Mouse (Mus musculus) cortical plate, adult 2 months (tissue): Measurements from ENCODE around the gene Dis3l2. TPM values are rescaled to one million over a fixed set of nuclear protein-coding genes. Genes with fewer than 3 reads are reported as not detected.
A peak's percentile ranks its signal among the peaks of the same experiment; 100 is the strongest.

ENCODE experiments used
- H3K27ac ChIP-seq: fragments of 200-500 bp; 2 replicates; pipeline ENCODE4 v1.5.1; 2012; ENCODE audit warnings: low read length, control low read depth, inconsistent platforms; ENCODE audit not compliant: insufficient read depth
- H3K4me1 ChIP-seq: fragments of 200-500 bp; 2 replicates; pipeline ENCODE4 v1.6.1; 2011; ENCODE audit warnings: low read length; ENCODE audit not compliant: control insufficient read depth, insufficient read depth
- H3K4me3 ChIP-seq: fragments of 200-500 bp; 2 replicates; pipeline ENCODE4 v1.5.1; 2011; ENCODE audit warnings: mild to moderate bottlenecking, low read length, control low read depth; ENCODE audit not compliant: insufficient read depth
- CTCF ChIP-seq: fragments of 200-500 bp; IDR thresholded peaks from 2 replicates; pipeline ENCODE4 v1.5.1; 2011; ENCODE audit warnings: mild to moderate bottlenecking, control low read depth, low read length; ENCODE audit not compliant: insufficient read depth; ENCODE audit errors: extremely low read depth
- POLR2A ChIP-seq: fragments of 200-500 bp; IDR thresholded peaks from 2 replicates; pipeline ENCODE4 v1.6.1; 2011; ENCODE audit warnings: mild to moderate bottlenecking, low read length, control low read depth; ENCODE audit not compliant: insufficient read depth; ENCODE audit errors: extremely low read depth
- polyA plus RNA-seq: library from polyadenylated mRNA; depleted of rRNA; stranded (reverse); fragments of >200 nt; gene quantifications from 2 replicates; pipeline ENCODE4 v1.2.3, GENCODE M21; 2012

Dis3l2 gene
- polyA plus RNA-seq, 1 experiment: 22.7 TPM

- Histone ChIP-seq H3K4me3 (no peak overlapping the region), H3K27ac (no peak overlapping the region), H3K4me1 (no peaks in the 10 kb centered on the region)
- TF ChIP-seq POLR2A: no peak
- no peak for TF ChIP-seq CTCF
Measured at GRCm38 (mm10) chr1:87038477-87039070, 335.0 kb downstream of the Dis3l2 start.

GRCm38 (mm10) chr1:87041119-87041518, 337.5 kb downstream of the Dis3l2 start:
- TF ChIP-seq CTCF (peak; percentile 69), POLR2A (no peak)
- no peak overlapping the region for H3K4me3 ChIP-seq
- H3K27ac ChIP-seq: no peak overlapping the region
- H3K4me1 ChIP-seq: no peaks in the 10 kb centered on the region

GRCm38 (mm10) chr1:87041814-87042438, 338.3 kb downstream of the Dis3l2 start:
- Histone ChIP-seq H3K27ac (no peak overlapping the region), H3K4me1 (no peaks in the 10 kb centered on the region)
- no peak for TF ChIP-seq POLR2A
- peak; percentile 97 for TF ChIP-seq CTCF

GRCm38 (mm10) chr1:87050072-87050471, 346.5 kb downstream of the Dis3l2 start:
- Histone ChIP-seq H3K4me3 (no peak overlapping the region), H3K27ac (no peak overlapping the region), H3K4me1 (no peaks in the 10 kb centered on the region)
- TF ChIP-seq CTCF (no peak), POLR2A (no peak)

More at GRCm38 (mm10) chr1:87041814-87042438, 338.3 kb downstream of the Dis3l2 start:
- no peak overlapping the region for H3K4me3 ChIP-seq

- Histone ChIP-seq H3K4me3 (no peak overlapping the region), H3K27ac (no peak overlapping the region), H3K4me1 (no peaks in the 10 kb centered on the region)
- no peak for TF ChIP-seq POLR2A
- TF ChIP-seq CTCF: no peak
Measured at GRCm38 (mm10) chr1:87050700-87051099, 347.1 kb downstream of the Dis3l2 start.

GRCm38 (mm10) chr1:87051369-87051768, 347.8 kb downstream of the Dis3l2 start:
- Histone ChIP-seq H3K27ac (no peak overlapping the region), H3K4me1 (no peaks in the 10 kb centered on the region), H3K4me3 (no peak overlapping the region)
- no peak for TF ChIP-seq CTCF
- no peak for TF ChIP-seq POLR2A

GRCm38 (mm10) chr1:87057075-87057474, 353.5 kb downstream of the Dis3l2 start:
- no peak overlapping the region for H3K27ac ChIP-seq
- H3K4me3 ChIP-seq: no peak overlapping the region
- H3K4me1 ChIP-seq: no peaks in the 10 kb centered on the region
- no peak for TF ChIP-seq CTCF
- TF ChIP-seq POLR2A: no peak

GRCm38 (mm10) chr1:87059042-87059665, 355.5 kb downstream of the Dis3l2 start:
- no peaks in the 10 kb centered on the region for H3K4me1 ChIP-seq
- TF ChIP-seq POLR2A: no peak
- H3K4me3 ChIP-seq: no peak overlapping the region
- H3K27ac ChIP-seq: no peak overlapping the region

GRCm38 (mm10) chr1:87060913-87061312, 357.3 kb downstream of the Dis3l2 start:
- Histone ChIP-seq H3K27ac (no peak overlapping the region), H3K4me1 (no peaks in the 10 kb centered on the region), H3K4me3 (no peak overlapping the region)
- TF ChIP-seq CTCF: no peak

- Histone ChIP-seq H3K4me3 (no peak overlapping the region), H3K4me1 (no peaks in the 10 kb centered on the region), H3K27ac (no peak overlapping the region)
- TF ChIP-seq CTCF (peak; percentile 14; the same call in 1 of the 2 replicates), POLR2A (no peak)
Measured at GRCm38 (mm10) chr1:87070720-87071119, 367.1 kb downstream of the Dis3l2 start.
